Mouse (Mus musculus) left cerebral cortex, postnatal 36 days (tissue): ENCODE data around the gene Rgs19. TPM values are rescaled to one million over a fixed set of nuclear protein-coding genes. Genes with fewer than 3 reads are reported as not detected.

Source experiments
- DNase-seq, 2 experiments: peaks; one replicate each; pipeline ENCODE4 v3.0.0; 2021 to 2022; ENCODE audit warnings: low spot score in 2 of 2, mixed read lengths in 1 of 2
- intact Hi-C: fragments of 180-260 bp; cut with DNase I; formaldehyde crosslinking; loops from one replicate; pipeline ENCODE4 v1.15.1; 2025
- total RNA-seq, 2 experiments: library from RNA; stranded (reverse); gene quantifications; 2 replicates each; pipeline ENCODE4 v1.2.3; 2021

Gene Rgs19
- 10 to 100 TPM; 32.7 to 36.0 TPM for total RNA-seq

- peak; percentile 81 to 87 for DNase-seq
- intact Hi-C loops = no loop called here
These were observed at the start of gene Rgs19 for GRCm38 (mm10) chr2:181693339-181694280. Gene Rgs19, minus strand, starts transcription at chr2:181693977.

DNA sequence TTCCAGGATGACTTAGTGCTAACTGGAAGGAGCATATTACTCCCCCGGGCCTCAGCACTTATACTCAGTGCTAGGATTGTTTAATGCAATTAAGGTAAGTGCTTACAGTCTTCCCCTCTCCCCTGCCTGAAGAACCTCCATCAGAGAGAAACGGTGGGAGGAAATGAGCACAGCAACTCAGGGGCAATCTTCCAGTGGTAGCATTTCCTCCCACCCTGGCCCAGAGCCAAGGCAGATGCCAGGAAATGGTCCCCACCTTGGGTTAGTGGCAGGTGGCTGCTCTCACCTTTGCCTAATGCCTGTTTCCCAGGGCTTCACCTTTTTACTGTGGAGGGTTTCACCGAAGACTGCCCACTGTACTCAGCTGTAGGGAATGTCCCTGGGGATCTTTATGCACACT is 36.3 kb upstream of the Rgs19 start:
- intact Hi-C loops = no loop called here
- DNase-seq = no peak

DNA sequence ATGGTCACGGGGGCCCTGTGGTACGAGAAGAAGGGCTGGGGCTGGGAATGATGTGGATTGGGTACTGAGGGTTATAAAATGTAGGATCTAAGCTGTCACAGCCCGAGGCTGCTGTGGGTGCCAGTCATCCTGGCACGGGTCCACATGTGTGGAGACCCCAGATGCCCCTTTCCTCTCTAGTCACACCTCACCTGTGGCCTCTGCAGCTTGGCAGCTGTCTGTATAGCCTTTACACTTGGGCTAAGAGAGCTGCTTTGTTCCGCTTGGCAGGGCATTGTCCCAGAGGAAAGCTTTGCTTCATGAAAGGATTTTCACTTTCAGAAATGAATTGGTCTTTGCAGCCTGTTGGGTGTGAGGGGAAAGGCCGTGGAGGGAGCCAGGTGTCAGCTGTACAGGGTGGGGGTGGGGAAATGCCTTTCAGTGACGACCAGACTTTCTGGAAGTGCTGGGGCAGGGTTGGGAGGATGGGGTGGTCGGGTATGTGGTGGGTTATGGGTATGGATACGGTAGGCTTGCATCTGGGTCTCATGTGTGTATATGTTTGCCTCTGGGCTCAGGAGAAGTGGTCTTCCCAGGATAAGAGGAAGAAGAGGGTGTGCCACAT is 34.0 kb upstream of the Rgs19 start:
- DNase-seq = no peak
- intact Hi-C loops = loop anchor here (10.0 kb wide), 1 partner anchor 107 kb away; the partner anchor contains the start of gene Pcmtd2

- DNase-seq = no peak
- intact Hi-C loops = loop anchor here (1.0 to 10.0 kb wide), 2 partner anchors 113 to 145 kb away; partner anchors contain the start of gene Pcmtd2
These were observed 28.4 kb upstream of the Rgs19 start for GRCm38 (mm10) chr2:181722213-181722612.

DNA sequence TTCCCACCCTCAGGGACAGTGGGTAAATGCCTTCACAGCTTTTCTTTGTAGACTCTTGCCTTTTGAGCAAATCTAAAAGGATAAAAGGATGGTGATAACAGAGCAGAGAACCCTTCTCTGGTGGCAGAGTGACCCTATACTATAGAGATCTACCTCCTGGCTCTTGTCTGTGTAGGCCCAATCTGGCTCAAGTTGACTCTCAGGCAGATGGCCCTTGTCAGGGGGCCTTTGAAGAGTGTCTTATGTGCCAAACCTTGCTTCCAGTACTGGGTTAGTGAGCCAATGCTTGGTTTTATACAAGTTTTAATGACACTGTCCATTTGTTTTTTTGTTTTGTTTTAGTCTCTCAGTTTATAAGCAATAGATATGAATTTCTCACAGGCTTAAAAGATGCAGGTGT is 27.4 kb upstream of the Rgs19 start:
- intact Hi-C loops = loop anchor here (10.0 kb wide), 1 partner anchor 114 kb away; the partner anchor contains the start of gene Pcmtd2
- DNase-seq = no peak

DNA sequence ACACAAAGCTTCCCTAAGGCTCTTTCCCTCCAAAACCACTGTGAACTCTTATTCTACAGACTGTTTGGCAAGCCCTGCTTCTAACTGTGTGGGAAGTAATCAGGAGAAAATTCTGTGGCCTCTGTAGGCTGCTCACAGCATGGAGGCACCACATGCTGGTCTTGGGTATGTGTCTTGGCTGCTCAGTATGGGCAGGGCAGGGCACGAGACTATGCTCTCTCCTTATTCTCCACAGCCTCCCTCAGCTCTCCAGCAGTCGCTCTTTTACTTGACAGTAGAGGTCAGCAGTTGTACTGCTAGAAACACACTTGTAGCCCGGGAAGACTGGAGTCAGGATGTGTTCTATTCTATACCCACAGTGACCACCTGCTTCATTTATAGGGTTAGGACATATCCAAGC is 26.3 kb upstream of the Rgs19 start:
- intact Hi-C loops = loop anchor here (10.0 kb wide), 1 partner anchor 115 kb away; the partner anchor contains the start of gene Pcmtd2
- DNase-seq = no peak

GRCm38 (mm10) chr2:181716991-181717390 is 23.2 kb upstream of the Rgs19 start:
- DNase-seq = no peak
- intact Hi-C loops = no loop called here

GRCm38 (mm10) chr2:181715382-181715781 is 21.6 kb upstream of the Rgs19 start:
- intact Hi-C loops = no loop called here
- no peak for DNase-seq

GRCm38 (mm10) chr2:181714903-181715326 is 21.1 kb upstream of the Rgs19 start, which contains the start of gene Oprl1:
Gene Oprl1, plus strand, starts transcription at chr2:181715016.
- intact Hi-C loops = no loop called here
- peak; percentile 68 to 75 for DNase-seq

- peak; percentile 53 to 58 for DNase-seq
- intact Hi-C loops = no loop called here
These were observed 20.0 kb upstream of the Rgs19 start for GRCm38 (mm10) chr2:181713749-181714148.

- intact Hi-C loops = loop anchor here (5.0 kb wide), 1 partner anchor 49 kb away; the partner anchor contains the start of gene Gm29797
- DNase-seq = no peak
These were observed 12.9 kb upstream of the Rgs19 start for GRCm38 (mm10) chr2:181706668-181707067.

DNA sequence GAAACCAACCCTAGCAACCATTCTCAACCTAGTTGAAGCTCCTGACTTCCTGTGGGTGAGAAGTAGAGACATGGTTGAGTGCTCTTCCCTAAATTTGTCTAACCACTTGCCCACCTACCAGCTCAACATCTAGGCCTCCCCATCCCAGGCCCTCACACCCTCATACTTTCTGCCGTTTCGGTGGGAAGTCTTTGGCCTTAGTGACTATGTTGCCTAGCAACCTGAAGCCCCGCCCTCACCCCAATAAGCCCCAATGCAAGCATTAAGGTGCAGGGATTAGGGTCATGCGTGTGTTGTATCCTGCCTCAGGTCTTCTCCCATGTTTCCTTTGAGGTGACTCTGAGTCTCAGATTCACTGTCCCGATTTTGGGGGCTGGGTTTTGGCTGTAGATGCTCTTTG is 4.5 kb upstream of the Rgs19 start, which contains the start of gene Lkaaear1:
Gene Lkaaear1 (minus strand): TSS at position 202 of the 400 bp plus-strand sequence.
- intact Hi-C loops = no loop called here
- DNase-seq = no peak

DNA sequence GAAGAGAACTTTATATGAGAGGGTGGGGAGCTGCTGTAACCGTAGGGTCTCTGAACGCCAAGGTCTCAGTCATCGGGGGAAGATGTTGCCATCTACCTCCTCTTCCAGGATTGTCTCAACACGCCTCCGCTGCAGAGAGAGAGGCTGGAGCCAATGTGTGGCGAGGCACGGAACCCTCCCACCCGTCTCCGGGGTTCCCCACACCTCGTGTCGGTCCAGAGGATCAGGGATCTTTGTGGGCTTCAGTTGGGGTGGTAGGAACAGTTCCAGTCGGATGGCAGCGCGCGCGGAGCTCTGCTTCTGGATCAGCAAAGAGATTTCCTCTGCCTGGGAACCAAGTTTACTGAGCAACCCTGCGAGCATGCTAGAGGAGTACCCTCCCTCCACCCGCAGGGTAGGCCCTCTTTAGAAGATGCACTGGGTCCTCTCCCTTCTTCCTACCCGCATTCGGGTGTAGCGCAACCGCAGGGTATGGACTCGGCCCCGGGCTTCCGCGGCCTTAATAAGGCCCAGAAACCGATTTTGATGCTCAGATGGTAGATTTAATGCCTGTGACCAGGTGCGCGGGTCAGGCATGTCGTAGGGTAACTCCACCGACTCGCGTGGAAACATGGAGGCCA is 3.1 kb upstream of the Rgs19 start:
- intact Hi-C loops = no loop called here
- no peak for DNase-seq

GRCm38 (mm10) chr2:181695776-181696175 is 2.0 kb upstream of the Rgs19 start:
- DNase-seq = no peak
- intact Hi-C loops = no loop called here

DNA sequence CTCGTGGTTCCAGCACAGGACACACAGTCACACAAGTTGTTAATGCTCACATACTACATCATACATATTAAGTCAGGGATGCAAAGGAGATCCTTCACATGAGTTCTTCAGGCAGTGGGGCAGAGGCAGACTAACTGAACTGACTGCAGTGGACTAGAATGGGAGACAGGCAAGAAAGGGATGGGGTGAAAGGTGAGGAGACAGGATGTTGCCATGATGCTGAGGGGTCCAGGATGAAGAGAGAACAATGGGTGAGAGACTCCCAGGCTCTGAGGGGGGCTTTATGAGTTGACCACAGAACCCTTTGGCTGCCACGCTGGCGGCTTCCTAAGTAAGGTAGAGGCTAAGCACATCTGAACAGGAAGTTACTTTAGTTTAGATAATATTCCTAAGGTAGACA is 804 bp upstream of the Rgs19 start:
- DNase-seq = no peak
- intact Hi-C loops = no loop called here

GRCm38 (mm10) chr2:181692304-181692703 is 1.5 kb downstream of the Rgs19 start:
- no peak for DNase-seq
- intact Hi-C loops = no loop called here

DNA sequence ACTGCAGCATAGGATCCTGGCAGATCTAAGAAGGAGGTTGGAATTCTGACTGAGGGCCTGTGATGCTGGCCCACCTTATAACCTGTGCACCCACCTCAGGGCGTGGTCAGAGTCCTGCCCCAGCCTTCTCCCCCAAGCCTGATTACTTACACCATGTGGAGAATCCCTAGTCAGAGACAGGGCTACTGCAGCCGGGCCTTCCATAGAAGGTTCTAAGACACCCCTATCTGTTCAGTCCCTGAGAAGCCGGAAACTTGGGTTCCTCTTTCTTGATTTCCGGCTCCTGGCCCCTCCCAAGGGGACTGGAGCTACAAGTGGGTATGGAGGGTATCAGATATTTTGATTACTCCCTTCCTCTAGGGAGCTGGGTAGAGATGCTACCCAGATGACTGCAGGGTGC is 2.2 kb downstream of the Rgs19 start:
- peak in 1 of 2 experiments; percentile 3 for DNase-seq
- intact Hi-C loops = no loop called here

- DNase-seq = no peak
- intact Hi-C loops = no loop called here
These were observed 2.7 kb downstream of the Rgs19 start for GRCm38 (mm10) chr2:181691083-181691482.

DNA sequence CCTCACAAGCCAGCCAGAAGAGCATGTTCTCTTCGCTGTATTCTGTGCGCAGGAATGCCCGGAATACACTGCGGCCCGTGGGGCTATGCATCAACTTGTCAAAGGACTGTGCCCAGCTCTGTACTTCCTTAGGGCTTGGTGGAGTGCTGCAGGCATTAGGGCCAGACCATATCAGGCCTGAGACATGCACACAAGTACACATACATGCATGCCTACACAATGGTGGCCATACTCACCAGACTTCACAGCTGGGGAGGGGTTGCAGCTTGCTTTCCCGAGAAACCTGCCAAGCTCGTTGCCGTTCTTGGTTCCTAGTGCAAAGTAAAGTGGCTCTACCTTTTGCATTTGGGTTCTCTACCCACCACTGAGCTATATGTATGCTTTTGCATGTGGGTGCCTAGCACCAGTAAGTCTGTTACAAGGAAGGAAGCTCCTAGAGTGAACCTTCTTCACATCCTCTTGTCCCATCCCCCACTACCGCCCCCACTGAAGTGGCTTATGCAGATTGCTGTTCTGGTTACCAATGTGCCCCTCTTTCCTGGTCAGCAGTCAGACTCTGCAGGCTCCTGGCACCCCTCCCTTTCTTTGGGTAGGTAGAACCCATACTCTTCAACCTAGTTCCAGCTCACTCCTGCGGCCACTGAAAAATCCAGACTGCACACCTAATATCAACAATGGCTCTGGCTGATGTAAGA is 4.2 kb downstream of the Rgs19 start:
- peak in 1 of 2 experiments; percentile 21 for DNase-seq
- intact Hi-C loops = no loop called here
